Mouse (Mus musculus) spleen, adult 2 months (tissue): ENCODE measurements around the gene Olfr782.

Source experiments
- CTCF ChIP-seq: fragments of 200-500 bp; IDR thresholded peaks from 2 replicates; pipeline ENCODE4 v1.5.1; 2011; ENCODE audit warnings: mild to moderate bottlenecking, inconsistent platforms; ENCODE audit not compliant: insufficient read depth, insufficient read length, insufficient replicate concordance; ENCODE audit errors: extremely low read depth
- POLR2A ChIP-seq: fragments of 200-500 bp; IDR thresholded peaks from 2 replicates; pipeline ENCODE4 v1.6.1; 2011; ENCODE audit warnings: low read depth, low read length, inconsistent platforms

- TF ChIP-seq POLR2A = no peak
- no peak for TF ChIP-seq CTCF
Observed at GRCm38 (mm10) chr10:129348550-129348949, at the start of gene Olfr782.
